18 mouse cellular contexts compared by ENCODE assay signal in the genomic region with DNA sequence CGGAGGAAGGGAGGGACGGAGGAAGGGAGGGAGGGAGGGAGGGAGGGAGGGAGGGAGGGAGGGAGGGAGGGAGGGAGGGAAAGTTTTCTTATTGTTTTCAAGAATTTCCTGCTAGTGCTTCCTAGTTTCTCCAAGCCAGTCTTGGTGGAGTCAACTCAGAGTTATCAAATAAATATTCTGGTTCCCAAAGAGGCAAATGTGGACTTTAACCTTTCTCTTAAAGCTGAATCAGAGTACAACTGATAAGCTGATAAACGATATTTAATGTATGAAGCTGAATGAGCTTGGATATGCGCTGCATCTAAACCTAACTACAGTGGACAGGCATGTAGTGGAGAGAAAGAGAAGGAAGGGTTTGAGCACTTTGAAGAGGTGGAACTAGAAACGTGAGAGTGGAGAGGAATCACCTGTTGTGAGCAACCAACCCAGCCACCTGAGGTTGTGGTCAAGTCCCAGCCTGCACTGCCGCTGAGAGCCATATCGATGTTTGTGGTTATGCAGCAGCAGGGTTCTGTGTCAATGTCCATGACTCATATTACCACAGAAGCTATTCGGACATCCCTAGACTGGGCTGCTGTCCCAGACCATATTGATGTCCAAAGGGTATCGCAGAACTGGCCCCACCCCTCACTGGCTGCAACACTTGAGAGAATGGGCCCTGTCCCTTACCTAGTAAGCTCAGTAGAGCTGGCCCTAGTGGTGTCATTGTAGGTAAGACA. TPM values are rescaled to one million over a fixed set of nuclear protein-coding genes. Genes with fewer than 3 reads are reported as not detected.
DNase-seq lines count a peak whose midpoint lies in the region; ATAC-seq and TF ChIP-seq lines count a peak whose summit lies in the region.
"Had no signal": no experiment of that assay in that cellular context is flagged by ENCODE, and none has a peak within 500 bp of the region (broad histone marks: within the 10 kb centered on the region; RNA-seq: fewer than 3 reads in every experiment).

No protein-coding gene starts in this region.

- WGBS in midbrain, embryonic 11.5 days, result 90% methylated on average over 7 of the region's 9 CpGs
- WGBS in midbrain, embryonic 10.5 days, result 91% methylated on average over 7 of the region's 9 CpGs
- WGBS in stomach, postnatal 0 days, result 49% methylated on average over 7 of the region's 9 CpGs

- H3K36me3 ChIP-seq in midbrain, embryonic 11.5 days (ENCODE audit: control insufficient read depth, insufficient read depth, low read length), result no peaks in the 10 kb centered on the region
- H3K36me3 ChIP-seq in midbrain, embryonic 10.5 days, result no peaks in the 10 kb centered on the region
- no peaks in the 10 kb centered on the region for H3K36me3 ChIP-seq in stomach, postnatal 0 days (ENCODE audit: control insufficient read depth, insufficient read depth, low read length)
- H3K36me3 ChIP-seq: embryonic facial prominence, embryonic 12.5 days; forebrain, embryonic 12.5 days; hindbrain, embryonic 10.5 days; limb, embryonic 13.5 days had no signal

- H3K4me3 ChIP-seq in midbrain, embryonic 11.5 days (ENCODE audit: low read depth, low read length), result no peak overlapping the region
- H3K4me3 ChIP-seq in midbrain, embryonic 10.5 days, result no peak overlapping the region
- H3K4me3 ChIP-seq in stomach, postnatal 0 days (ENCODE audit: low read depth, low read length), result no peak overlapping the region
- H3K4me3 ChIP-seq: embryonic facial prominence, embryonic 12.5 days; forebrain, embryonic 12.5 days; hindbrain, embryonic 10.5 days; limb, embryonic 13.5 days had no signal

- no peak overlapping the region for H3K4me2 ChIP-seq in midbrain, embryonic 11.5 days
- no peak overlapping the region for H3K4me2 ChIP-seq in stomach, postnatal 0 days (replicated peaks; ENCODE audit: low read depth)
- H3K4me2 ChIP-seq: embryonic facial prominence, embryonic 12.5 days; forebrain, embryonic 12.5 days; limb, embryonic 13.5 days had no signal

- no peak overlapping the region for H3K9ac ChIP-seq in midbrain, embryonic 11.5 days (ENCODE audit: low read length)
- H3K9ac ChIP-seq in stomach, postnatal 0 days (ENCODE audit: low read length), result no peak overlapping the region
- H3K9ac ChIP-seq: embryonic facial prominence, embryonic 12.5 days; forebrain, embryonic 12.5 days; limb, embryonic 13.5 days had no signal

- DNase-seq in gastrocnemius, adult 18-20 months (ENCODE audit: low spot score), result peak; percentile 58
- DNase-seq in gastrocnemius, postnatal 10 days, result no peak
- peak; percentile 21 for DNase-seq in midbrain, embryonic 11.5 days (ENCODE audit: low spot score, missing footprints)
- DNase-seq in midbrain, embryonic 10.5 days (ENCODE audit: low spot score), result no peak
- DNase-seq in stomach, postnatal 0 days (ENCODE audit: low spot score), result peak; percentile 65
- no peak for DNase-seq in spleen, adult 18-20 months
- DNase-seq: cerebellum, adult 8-10 months; lung, postnatal 36 days; right cerebral cortex, postnatal 25 days; thymus, adult 18-20 months had no signal

- no peaks in the 10 kb centered on the region for H3K27me3 ChIP-seq in midbrain, embryonic 11.5 days (ENCODE audit: control insufficient read depth, insufficient read depth, low read length)
- no peaks in the 10 kb centered on the region for H3K27me3 ChIP-seq in midbrain, embryonic 10.5 days (ENCODE audit: low read depth, poor library complexity, severe bottlenecking)
- H3K27me3 ChIP-seq in stomach, postnatal 0 days (ENCODE audit: control insufficient read depth, insufficient read depth, low read length), result no peaks in the 10 kb centered on the region
- H3K27me3 ChIP-seq: embryonic facial prominence, embryonic 12.5 days; forebrain, embryonic 12.5 days; limb, embryonic 13.5 days had no signal

- no peak overlapping the region for H3K27ac ChIP-seq in midbrain, embryonic 11.5 days (ENCODE audit: low read depth, low read length)
- H3K27ac ChIP-seq in midbrain, embryonic 10.5 days (replicated peaks), result no peak overlapping the region
- H3K27ac ChIP-seq in stomach, postnatal 0 days (replicated peaks), result 0 out of 2 replicates have a peak overlapping the region, but pooled peaks have one; percentile 4
- H3K27ac ChIP-seq: embryonic facial prominence, embryonic 12.5 days; forebrain, embryonic 12.5 days; hindbrain, embryonic 10.5 days; kidney, postnatal 0 days; limb, embryonic 13.5 days had no signal

- 0 out of 2 replicates have a peak, but pooled peaks have one; percentile 24 for ATAC-seq in midbrain, embryonic 11.5 days (ENCODE audit: low FRiP score)
- peak; percentile 14; the same call in 1 of the 2 replicates for ATAC-seq in granulocyte monocyte progenitor cell, adult 5-6 weeks (replicated peaks; ENCODE audit: poor library complexity, severe bottlenecking)
- ATAC-seq in stomach, postnatal 0 days (ENCODE audit: low FRiP score, low TSS enrichment), result peak; percentile 99
- no peak for ATAC-seq in activated CD4-positive, CD25-positive, alpha-beta regulatory T cell, adult 4 months
- ATAC-seq: CD4-positive, CD25-positive, alpha-beta regulatory T cell, adult 4 months had no signal

- no peaks in the 10 kb centered on the region for H3K4me1 ChIP-seq in midbrain, embryonic 11.5 days (ENCODE audit: control insufficient read depth, insufficient read depth, low read length)
- H3K4me1 ChIP-seq in midbrain, embryonic 10.5 days, result no peaks in the 10 kb centered on the region
- no peaks in the 10 kb centered on the region; the same call in 1 of the 2 replicates for H3K4me1 ChIP-seq in stomach, postnatal 0 days (replicated peaks; ENCODE audit: control insufficient read depth, insufficient read depth)
- H3K4me1 ChIP-seq: embryonic facial prominence, embryonic 12.5 days; forebrain, embryonic 12.5 days; hindbrain, embryonic 10.5 days; limb, embryonic 13.5 days had no signal

- H3K9me3 ChIP-seq in midbrain, embryonic 11.5 days (ENCODE audit: control insufficient read depth, low read length), result no peaks in the 10 kb centered on the region
- no peaks in the 10 kb centered on the region for H3K9me3 ChIP-seq in midbrain, embryonic 10.5 days (replicated peaks)
- H3K9me3 ChIP-seq in stomach, postnatal 0 days (ENCODE audit: control insufficient read depth, low read length), result no peaks in the 10 kb centered on the region
- H3K9me3 ChIP-seq: embryonic facial prominence, embryonic 12.5 days; forebrain, embryonic 12.5 days; hindbrain, embryonic 10.5 days; limb, embryonic 13.5 days had no signal

- no peak for TF ChIP-seq EP300 in stomach, postnatal 0 days (optimal IDR thresholded peaks at IDR 0.05)

- 0 out of 2 replicates have a peak, but pooled peaks have one; percentile 14 for TF ChIP-seq CTCF in stomach, postnatal 0 days (IDR thresholded peaks at IDR 0.05; ENCODE audit: low read depth)

RNA-seq across cellular contexts. Expression of gene Hpgd, which starts 16.4 kb away (rescaled TPM):
- 1 to 10 TPM; 1.3 to 2.6 TPM for total RNA-seq in gastrocnemius, adult 18-20 months (2021)
- total RNA-seq in gastrocnemius, postnatal 10 days (2021), result 1 to 10 TPM; 3.7 to 9.1 TPM
- 12.7 and 13.9 TPM in 2 replicates for polyA plus RNA-seq in midbrain, embryonic 11.5 days (2014; fragmentation: Nextera tagmentation; extraction: Ambion mirVana)
- polyA plus RNA-seq in midbrain, embryonic 10.5 days (2016; fragmentation: Nextera tagmentation; extraction: Ambion mirVana), result 9.5 and 10.5 TPM in 2 replicates
- 1.2 TPM in 1 of 2 replicates, not detected in the other for total RNA-seq in granulocyte monocyte progenitor cell, adult 5-6 weeks (2014; fragmentation: Nextera tagmentation)
- 0.62 and 1.3 TPM in 2 replicates for total RNA-seq in granulocyte monocyte progenitor cell, adult 5-6 weeks (2017)
- polyA plus RNA-seq in stomach, postnatal 0 days (2015; fragmentation: Nextera tagmentation; extraction: Ambion mirVana), result 158 and 174 TPM in 2 replicates
- polyA plus RNA-seq in activated CD4-positive, CD25-positive, alpha-beta regulatory T cell, adult 4 months (2017; shearing (Covaris generic)), result 1 to 10 TPM in 1 of 2 experiments, not detected in 1; 1.0 TPM

Comparison
In these comparisons a context has a peak if more than half of its experiments do, and no peak if none do; other contexts are left out.
1. DNase-seq: peak in gastrocnemius, adult 18-20 months (single experiment), midbrain, embryonic 11.5 days (single experiment) and stomach, postnatal 0 days (single experiment); none in gastrocnemius, postnatal 10 days (single experiment), midbrain, embryonic 10.5 days (single experiment) and spleen, adult 18-20 months (0 of 2).
2. RNA of gene Hpgd, which starts 16.4 kb away (polyA plus RNA-seq): 158 to 174 TPM in stomach, postnatal 0 days; 12.7 to 13.9 TPM in midbrain, embryonic 11.5 days, 9.5 to 10.5 TPM in midbrain, embryonic 10.5 days and 1.0 TPM in activated CD4-positive, CD25-positive, alpha-beta regulatory T cell, adult 4 months; every median in the first group is over 10 times any median in the second.